Mouse (Mus musculus) liver, postnatal 0 days (tissue): ENCODE data around the gene Foxred1. TPM values are rescaled to one million over a fixed set of nuclear protein-coding genes. Genes with fewer than 3 reads are reported as not detected.

Source experiments
- ATAC-seq: fragments of 200-750 bp; cut with Nextera tagmentation; 2 replicates; pipeline ENCODE4 v1.8.0; 2017; ENCODE audit warnings: mild to moderate bottlenecking, moderate library complexity
- DNase-seq: peaks from one replicate; pipeline ENCODE4 v3.0.0-alpha.2; 2016
- H3K27ac ChIP-seq: fragments of 300-500 bp; sonication (generic); 2 replicates; pipeline ENCODE4 v1.5.1; 2014; ENCODE audit warnings: antibody characterized with exemption, moderate library complexity, mild to moderate bottlenecking, low read depth
- H3K27me3 ChIP-seq: fragments of 300-500 bp; sonication (generic); 2 replicates; pipeline ENCODE4 v1.6.1; 2014; ENCODE audit warnings: low read length, control low read depth, mixed read lengths; ENCODE audit not compliant: insufficient read depth
- H3K36me3 ChIP-seq: fragments of 300-500 bp; sonication (generic); replicated peaks from 2 replicates; pipeline ENCODE4 v1.6.1; 2014; ENCODE audit warnings: mild to moderate bottlenecking, control low read depth, low read length, moderate library complexity, mixed read lengths; ENCODE audit not compliant: insufficient read depth
- H3K4me1 ChIP-seq: fragments of 300-500 bp; sonication (generic); 2 replicates; pipeline ENCODE4 v1.6.1; 2014; ENCODE audit warnings: antibody characterized with exemption, mild to moderate bottlenecking, control low read depth; ENCODE audit not compliant: insufficient read depth
- H3K4me2 ChIP-seq: fragments of 300-500 bp; sonication (generic); 2 replicates; pipeline ENCODE4 v1.6.1; 2014; ENCODE audit warnings: low read depth, mild to moderate bottlenecking, low read length, moderate library complexity, mixed read lengths
- H3K4me3 ChIP-seq: fragments of 300-500 bp; sonication (generic); 2 replicates; pipeline ENCODE4 v1.5.1; 2014; ENCODE audit warnings: low read depth, low read length
- H3K9ac ChIP-seq: fragments of 300-500 bp; sonication (generic); replicated peaks from 2 replicates; pipeline ENCODE4 v1.6.1; 2014; ENCODE audit warnings: mild to moderate bottlenecking, moderate library complexity
- H3K9me3 ChIP-seq: fragments of 300-500 bp; sonication (generic); 2 replicates; pipeline ENCODE4 v1.6.1; 2016; ENCODE audit warnings: mild to moderate bottlenecking, control low read depth, low read length, mixed read lengths
- CTCF ChIP-seq: sonication (generic); IDR thresholded peaks from 2 replicates; pipeline ENCODE4 v1.5.1; 2016; ENCODE audit warnings: antibody characterized with exemption, low read depth
- EP300 ChIP-seq: IDR thresholded peaks from 2 replicates; pipeline ENCODE4 v1.6.1; 2016; ENCODE audit warnings: antibody characterized with exemption, low read depth, mild to moderate bottlenecking
- WGBS: fragments of 180-500 bp; shearing (Covaris S2); extraction: QIAGEN DNeasy Blood & Tissue Kit; methylation state at CpG from one replicate; pipeline ENCODE4 v1.1.7; 2014; ENCODE audit not compliant: insufficient replicate concordance; 5-methylcytosine and 5-hydroxymethylcytosine counted together
- polyA plus RNA-seq: library from polyadenylated mRNA; unstranded; fragments of >200 nt; fragmentation: Nextera tagmentation; extraction: Ambion mirVana; gene quantifications from 2 replicates; pipeline ENCODE4 v1.2.1, GENCODE M21; 2015

The Foxred1 gene
- polyA plus RNA-seq: 26.7 and 29.2 TPM in 2 replicates

DNA sequence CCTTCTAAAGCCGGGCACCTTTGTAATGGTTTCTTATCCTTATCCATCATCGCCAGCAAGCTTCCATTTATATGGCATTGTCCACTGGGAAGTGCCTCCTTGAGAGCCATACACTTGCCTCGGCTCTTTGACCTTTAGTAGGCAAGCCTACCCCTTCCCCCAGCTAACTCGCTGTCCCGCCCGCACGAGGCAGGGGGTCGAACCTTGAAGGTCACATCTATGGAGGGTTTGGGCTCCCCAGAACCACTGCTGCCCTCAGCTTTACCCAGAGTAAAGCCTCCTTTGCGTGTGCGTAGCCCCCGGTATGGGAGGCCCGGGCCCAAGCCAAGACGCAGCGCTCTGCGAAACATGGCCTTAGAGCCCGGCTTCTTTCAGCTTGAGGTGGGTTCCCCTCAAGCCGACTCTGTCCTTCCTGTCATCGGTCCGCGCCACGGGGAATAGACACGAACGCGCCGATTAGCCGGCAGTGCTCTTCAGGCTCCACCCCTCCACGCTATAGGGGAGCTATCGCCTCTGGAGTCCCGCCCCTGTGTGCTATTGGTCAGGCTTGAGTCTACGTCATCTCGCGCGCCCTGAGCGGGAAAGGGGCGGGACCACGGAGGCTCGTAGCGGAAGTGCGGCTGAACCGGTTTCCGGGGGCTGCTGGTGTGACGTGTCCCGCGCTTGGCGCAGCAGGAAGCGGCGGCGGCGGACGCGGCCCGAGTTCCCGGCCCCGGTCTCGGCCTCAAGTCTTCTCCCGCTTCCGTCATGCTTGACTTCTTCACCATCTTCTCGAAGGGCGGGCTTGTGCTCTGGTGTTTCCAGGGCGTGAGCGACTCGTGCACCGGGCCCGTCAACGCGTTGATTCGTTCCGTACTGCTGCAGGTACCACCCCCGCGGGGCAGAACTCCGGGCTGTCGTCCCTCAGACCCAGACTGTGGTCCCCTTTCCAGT is at the start of gene Foxred1:
Gene Foxred1 (minus strand): TSS at position 514 of the 933 bp plus-strand sequence.
- peaks cover 61% of the 10 kb centered on the region for H3K36me3 ChIP-seq
- peaks cover 20% of the 10 kb centered on the region for H3K4me1 ChIP-seq
- TF ChIP-seq EP300: peak; percentile 53; the same call in 1 of the 2 replicates
- 0 out of 2 replicates have a peak, but pooled peaks have one; percentile 0 for TF ChIP-seq CTCF
- H3K27ac ChIP-seq: peak within 1 kb of the TSS; percentile 93
- DNase-seq (peak; percentile 99), ATAC-seq (peak; percentile 99)
- peak within 1 kb of the TSS; percentile 95 for H3K4me3 ChIP-seq
- H3K27me3 ChIP-seq: no peaks in the 10 kb centered on the region
- peak within 1 kb of the TSS; percentile 97 for H3K4me2 ChIP-seq
- WGBS: under 1% methylated on average over 70 of the region's 72 CpGs
- H3K9ac ChIP-seq: peak within 1 kb of the TSS; percentile 90
- H3K9me3 ChIP-seq: no peaks in the 10 kb centered on the region

- Histone ChIP-seq H3K27me3 (no peaks in the 10 kb centered on the region), H3K4me1 (no peaks in the 10 kb centered on the region), H3K9me3 (no peaks in the 10 kb centered on the region), H3K4me2 (no peak overlapping the region), H3K36me3 (no peaks in the 10 kb centered on the region), H3K9ac (no peak overlapping the region), H3K4me3 (no peak overlapping the region), H3K27ac (no peak overlapping the region)
- DNase-seq (no peak), ATAC-seq (no peak)
- TF ChIP-seq CTCF: no peak
- no peak for TF ChIP-seq EP300
- WGBS: 61% methylated on average over 7 of the region's 7 CpGs
These were observed 46.5 kb upstream of the Foxred1 start for GRCm38 (mm10) chr9:35257365-35257764.

DNA sequence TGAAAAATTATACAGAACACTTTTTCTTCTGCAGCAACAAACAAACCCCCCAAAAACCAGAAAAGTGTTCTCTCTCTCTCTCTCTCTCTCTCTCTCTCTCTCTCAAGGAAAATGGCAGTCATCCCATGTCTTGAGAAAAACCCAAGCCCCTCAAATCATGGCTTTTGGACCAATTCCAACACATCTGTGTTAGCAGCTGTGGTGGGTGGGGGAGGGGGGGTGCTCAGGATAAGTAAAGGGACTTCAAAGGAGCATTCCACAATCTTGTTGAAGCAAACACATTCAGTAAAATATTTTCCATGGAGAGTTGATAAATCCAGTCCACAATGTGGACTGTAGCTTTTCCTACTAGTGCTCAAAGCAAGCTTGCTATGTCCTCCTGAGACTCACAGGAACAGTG is 38.6 kb upstream of the Foxred1 start:
- no peak overlapping the region for H3K4me2 ChIP-seq
- no peaks in the 10 kb centered on the region for H3K27me3 ChIP-seq
- H3K27ac ChIP-seq: no peak overlapping the region
- DNase-seq (no peak), ATAC-seq (no peak)
- H3K9ac ChIP-seq: no peak overlapping the region
- TF ChIP-seq CTCF (no peak), EP300 (no peak)
- no peak overlapping the region for H3K4me3 ChIP-seq
- H3K36me3 ChIP-seq: no peaks in the 10 kb centered on the region
- no peaks in the 10 kb centered on the region for H3K4me1 ChIP-seq
- H3K9me3 ChIP-seq: no peaks in the 10 kb centered on the region

GRCm38 (mm10) chr9:35247405-35247804 is 36.5 kb upstream of the Foxred1 start:
- Histone ChIP-seq H3K36me3 (no peaks in the 10 kb centered on the region), H3K27ac (no peak overlapping the region), H3K27me3 (no peaks in the 10 kb centered on the region), H3K4me2 (no peak overlapping the region), H3K9me3 (no peaks in the 10 kb centered on the region), H3K9ac (no peak overlapping the region), H3K4me1 (no peaks in the 10 kb centered on the region), H3K4me3 (no peak overlapping the region)
- DNase-seq (no peak), ATAC-seq (no peak)
- 89% methylated on average over 2 of the region's 2 CpGs for WGBS
- no peak for TF ChIP-seq CTCF
- TF ChIP-seq EP300: no peak

GRCm38 (mm10) chr9:35239734-35240133 is 28.9 kb upstream of the Foxred1 start:
- Histone ChIP-seq H3K4me2 (no peak overlapping the region), H3K9me3 (no peaks in the 10 kb centered on the region), H3K4me1 (no peaks in the 10 kb centered on the region), H3K27me3 (no peaks in the 10 kb centered on the region), H3K36me3 (no peaks in the 10 kb centered on the region), H3K4me3 (no peak overlapping the region), H3K27ac (no peak overlapping the region), H3K9ac (no peak overlapping the region)
- DNase-seq: no peak
- WGBS: 44% methylated on average over 1 of the region's 1 CpGs
- peak; percentile 46 for TF ChIP-seq CTCF
- no peak for TF ChIP-seq EP300
- ATAC-seq: no peak

DNA sequence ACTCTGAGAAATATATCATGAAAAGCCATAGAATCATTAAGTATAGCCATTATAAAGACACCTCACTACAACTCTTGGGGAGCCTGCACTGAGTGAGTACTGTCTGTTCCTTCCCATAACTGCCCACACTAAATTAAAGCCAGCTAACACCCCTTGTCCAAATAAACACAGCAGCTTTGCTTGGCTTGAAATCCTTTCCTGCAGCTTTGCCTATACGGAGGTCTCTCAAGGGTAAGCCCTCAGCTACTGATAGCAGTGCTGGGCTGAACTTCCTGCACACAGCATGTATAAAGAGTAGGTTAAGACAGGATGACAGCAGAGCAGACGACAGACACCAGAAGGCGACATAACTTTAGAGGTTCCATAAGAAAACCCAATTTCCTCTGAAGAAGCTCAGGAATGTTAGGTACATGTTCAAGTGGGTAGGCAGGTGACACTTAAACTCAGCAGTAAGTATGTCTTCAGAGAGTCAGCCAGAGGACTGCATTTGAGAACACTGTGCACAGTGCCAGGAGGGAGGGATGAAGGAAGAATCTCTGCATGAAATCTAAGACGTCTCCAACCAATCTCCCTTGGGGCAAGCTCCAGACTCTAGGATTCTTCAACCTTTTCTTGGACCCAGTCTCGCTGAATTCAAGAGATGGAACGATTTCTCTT is 28.2 kb upstream of the Foxred1 start:
- H3K4me2 ChIP-seq: no peak overlapping the region
- WGBS: 77% methylated on average over 6 of the region's 6 CpGs
- no peak overlapping the region for H3K4me3 ChIP-seq
- no peak overlapping the region for H3K9ac ChIP-seq
- H3K4me1 ChIP-seq: no peaks in the 10 kb centered on the region
- no peaks in the 10 kb centered on the region for H3K9me3 ChIP-seq
- H3K27ac ChIP-seq: no peak overlapping the region
- ATAC-seq (no peak), DNase-seq (no peak)
- no peaks in the 10 kb centered on the region for H3K27me3 ChIP-seq
- TF ChIP-seq EP300 (no peak), CTCF (no peak)
- H3K36me3 ChIP-seq: peaks cover 4% of the 10 kb centered on the region; the same call in 1 of the 2 replicates
